Mouse (Mus musculus) heart, postnatal 4 days (tissue): Measurements from ENCODE around the gene Ctnnb1. TPM values are rescaled to one million over a fixed set of nuclear protein-coding genes. Genes with fewer than 3 reads are reported as not detected.

Source experiments
- DNase-seq: peaks from one replicate; pipeline ENCODE4 v3.0.0; 2021
- total RNA-seq, 2 experiments: library from RNA; stranded (reverse); gene quantifications; 2 replicates each; pipeline ENCODE4 v1.2.3; 2021

Ctnnb1 gene
- total RNA-seq, 2 experiments from 2014 or later = 632 to 676 TPM

DNA sequence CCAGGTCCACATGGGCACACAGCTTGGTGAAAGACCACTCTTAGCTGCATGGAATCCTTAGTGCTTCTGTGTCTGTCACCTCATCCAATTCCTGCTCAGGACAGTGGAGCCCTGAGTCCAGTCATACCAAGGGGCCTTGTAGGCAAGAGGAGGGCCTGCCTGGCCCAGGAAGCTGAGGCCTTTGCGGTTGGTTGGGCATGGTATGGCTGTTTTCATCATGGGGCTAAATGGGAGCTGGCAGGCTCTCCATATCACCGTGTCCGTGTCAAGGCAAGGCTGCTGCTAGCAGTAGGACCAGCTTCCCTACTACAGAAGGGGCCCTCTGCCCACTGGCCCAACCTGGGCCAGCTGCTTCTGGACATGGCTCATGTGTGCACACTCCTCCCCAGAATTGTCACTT lies 34.7 kb downstream of the Ctnnb1 start:
- no peak for DNase-seq

DNA sequence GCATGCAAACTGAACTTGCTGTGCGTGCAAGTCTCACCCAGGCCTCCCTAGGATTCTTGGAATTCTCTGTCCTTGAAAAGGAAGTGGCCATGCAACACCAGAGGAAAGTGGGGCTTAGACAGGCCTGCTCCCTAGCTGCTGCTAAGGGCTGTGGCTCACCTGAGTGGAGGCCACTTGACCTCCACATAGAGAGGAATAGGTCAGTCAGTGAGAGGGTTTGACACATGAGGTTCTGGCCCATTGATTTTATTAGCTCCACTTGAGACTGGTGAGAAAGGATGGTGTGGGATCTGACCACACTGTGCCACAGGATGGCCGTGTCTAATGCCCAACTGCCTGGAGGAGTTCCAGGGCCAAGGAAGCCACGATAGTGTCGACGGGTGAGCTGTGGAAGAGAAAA lies 35.2 kb downstream of the Ctnnb1 start:
- no peak for DNase-seq

DNA sequence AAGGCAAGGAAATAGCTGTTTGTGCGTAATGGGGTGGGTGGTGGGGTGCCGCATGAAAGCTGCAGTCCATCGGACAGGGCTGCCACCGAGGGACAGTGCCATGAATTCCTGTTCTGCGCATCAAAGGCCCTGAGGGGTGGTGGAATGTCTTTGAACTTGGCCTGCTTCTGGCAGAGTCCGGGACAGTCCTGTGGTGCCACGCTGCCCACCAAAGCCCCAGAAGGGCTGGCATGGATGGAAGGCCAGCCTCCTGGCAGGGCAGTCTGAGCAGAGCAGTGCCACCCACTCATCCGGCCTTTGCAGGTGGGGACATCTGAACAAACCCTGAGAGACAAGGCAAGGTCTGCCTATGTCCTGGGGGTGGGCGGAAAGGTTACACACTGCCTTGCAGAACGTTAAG lies 36.0 kb downstream of the Ctnnb1 start:
- no peak for DNase-seq

DNA sequence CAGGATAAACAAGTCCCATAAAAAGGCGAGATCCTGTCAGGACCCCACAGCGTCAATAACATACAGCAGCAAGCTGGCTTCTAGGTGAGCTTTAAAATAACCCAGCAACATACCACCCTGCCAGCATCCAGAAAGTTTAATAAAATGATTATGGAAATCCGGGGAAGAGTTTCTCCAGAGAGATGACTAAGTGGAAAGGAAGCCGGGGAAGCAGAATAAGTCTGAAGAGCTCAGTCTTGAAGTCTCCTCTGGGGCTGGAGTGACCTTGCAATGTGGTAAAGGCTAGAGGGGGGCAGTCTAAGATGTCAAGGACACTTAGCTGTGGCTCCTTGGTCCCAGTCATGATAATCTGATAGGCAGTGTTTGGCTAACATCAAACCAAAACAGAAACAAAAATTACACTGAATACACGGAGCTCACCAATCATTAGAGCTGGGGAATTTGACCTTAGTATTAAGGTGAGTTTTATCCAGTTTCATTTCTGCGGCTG lies 44.1 kb downstream of the Ctnnb1 start:
- DNase-seq = no peak

DNA sequence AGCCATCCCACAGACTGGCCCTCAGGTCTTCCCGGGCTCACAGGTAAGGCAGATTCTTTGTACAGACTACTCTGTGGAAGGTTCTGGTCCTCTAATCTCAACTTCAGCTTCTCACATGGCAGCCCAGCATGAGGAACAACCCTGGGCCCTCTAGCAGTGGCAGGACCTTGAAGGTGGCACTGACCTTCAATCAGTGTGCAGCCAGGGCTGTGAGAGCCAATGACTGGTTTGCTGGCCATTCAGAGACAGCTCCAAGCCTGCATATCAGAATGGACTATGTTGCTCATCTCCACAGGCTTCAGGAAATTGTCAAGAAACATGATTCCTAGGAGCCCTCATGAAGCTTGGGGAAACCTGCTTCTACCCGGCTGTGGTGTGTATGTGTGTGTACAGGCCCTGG lies 45.2 kb downstream of the Ctnnb1 start:
- DNase-seq = no peak

DNA sequence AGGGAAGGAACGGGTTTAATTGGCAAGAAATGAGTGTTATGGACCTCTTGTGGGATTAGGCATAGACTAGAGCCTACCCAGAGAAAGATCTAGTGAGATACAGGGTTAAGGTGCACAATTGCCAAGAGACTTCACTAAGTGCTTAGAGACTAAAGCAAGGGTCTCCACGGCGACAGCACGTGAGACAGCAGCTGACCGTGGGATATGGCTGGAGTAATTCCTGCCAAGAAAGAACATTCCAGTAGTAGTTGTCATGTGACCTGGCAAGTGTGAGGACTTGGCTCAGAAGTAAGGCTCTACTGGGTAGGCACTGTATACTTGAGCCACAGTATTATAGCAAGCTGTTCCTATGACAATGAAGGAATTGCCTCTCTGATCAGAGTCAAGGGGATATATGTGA lies 47.1 kb downstream of the Ctnnb1 start:
- DNase-seq = peak; percentile 69

DNA sequence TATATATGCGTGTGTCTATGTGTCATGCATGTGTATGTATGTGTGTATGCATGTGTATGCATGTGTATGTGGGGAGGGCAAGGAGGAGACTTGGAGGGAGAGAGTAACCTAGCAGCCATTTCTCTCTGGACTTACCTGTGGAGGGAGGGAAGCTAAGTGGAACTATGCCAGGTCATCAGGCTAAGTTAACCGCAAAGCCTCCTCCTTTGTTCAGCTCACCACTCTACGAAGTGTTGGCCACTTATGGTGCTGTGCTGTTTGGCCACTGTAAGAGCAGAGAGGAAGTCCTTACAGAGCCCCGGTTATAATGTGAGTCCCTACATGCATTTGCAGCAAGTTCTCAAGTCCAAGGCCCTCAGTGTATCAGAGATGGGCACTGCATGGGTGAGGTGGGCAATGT lies 47.8 kb downstream of the Ctnnb1 start:
- DNase-seq = no peak

DNA sequence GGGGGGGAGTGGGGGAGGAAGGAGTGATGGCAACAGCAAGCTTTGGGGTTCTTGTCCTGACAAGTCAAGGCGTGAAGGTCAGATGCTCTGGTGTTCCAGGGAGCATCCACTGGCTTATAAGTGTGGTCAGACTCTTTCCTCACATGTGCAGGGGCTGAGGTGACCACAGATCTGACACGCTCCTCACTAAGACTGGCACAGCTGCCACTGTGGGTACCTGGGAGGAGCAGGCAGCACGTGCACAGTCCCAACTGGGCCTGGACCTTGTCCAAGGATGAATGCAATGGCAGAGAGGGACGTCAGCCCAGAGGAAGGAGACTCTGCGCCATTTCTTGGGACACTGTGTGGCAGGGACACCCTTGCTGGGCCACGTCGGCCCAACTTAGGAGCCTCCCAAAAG lies 52.8 kb downstream of the Ctnnb1 start:
- no peak for DNase-seq

DNA sequence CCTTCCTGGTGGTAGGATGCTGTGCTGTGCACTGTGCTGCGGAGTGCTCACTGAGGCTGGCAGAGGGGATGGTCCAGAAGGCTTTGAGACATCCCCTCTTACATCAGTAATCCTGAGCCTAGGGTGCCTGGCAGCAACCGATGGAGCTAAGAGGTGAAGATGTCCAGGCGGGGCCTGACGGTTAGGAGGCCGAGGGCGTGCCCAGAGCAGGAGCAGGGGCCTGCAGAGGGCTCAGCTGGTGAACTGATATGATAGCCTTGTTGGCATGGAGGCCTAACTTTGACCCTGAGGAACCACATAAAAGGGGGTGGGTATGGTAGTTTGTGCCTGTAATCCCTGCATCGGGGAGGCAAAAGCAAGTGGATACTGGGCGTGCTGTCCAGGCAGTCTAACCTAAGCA lies 54.8 kb downstream of the Ctnnb1 start:
- DNase-seq = no peak

DNA sequence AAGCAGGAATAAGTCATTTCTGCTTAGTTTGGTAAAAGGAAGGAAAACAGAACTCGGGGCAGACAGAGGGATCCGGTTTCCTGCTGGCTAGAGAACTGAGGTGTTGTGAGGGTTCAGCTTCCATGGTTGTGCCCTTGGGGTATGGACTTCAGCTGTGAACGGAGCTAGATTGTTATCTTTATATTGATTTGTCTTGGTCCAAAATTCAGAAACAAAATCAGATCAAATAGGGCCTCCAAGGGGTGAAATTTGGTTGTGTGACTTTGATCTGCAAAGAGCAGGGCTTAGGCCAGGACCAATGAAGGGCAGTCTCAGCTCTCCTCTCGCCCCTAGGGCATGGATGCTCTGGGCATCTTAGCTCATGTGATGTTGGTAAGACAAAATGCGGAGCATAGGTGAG lies 55.5 kb downstream of the Ctnnb1 start:
- no peak for DNase-seq

DNA sequence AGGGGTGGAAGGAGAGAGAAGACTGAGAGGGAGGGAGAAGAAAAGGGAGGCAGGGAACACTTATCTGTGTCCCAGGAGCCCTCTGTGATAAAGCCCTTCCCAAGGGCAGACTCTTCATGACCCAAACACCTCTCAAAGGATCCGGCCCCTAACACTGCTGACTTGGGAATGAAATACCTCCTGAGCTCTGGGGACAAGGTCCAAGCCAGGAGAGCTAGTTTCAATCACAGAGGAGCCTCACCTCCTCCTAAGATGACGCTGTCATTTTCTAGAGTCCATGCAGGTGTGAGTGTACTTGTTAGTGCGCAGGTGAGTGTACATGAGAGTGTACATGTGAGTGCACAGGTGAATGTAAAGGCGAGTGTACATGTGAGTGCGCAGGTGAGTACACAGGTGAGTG lies 56.0 kb downstream of the Ctnnb1 start:
- no peak for DNase-seq

DNA sequence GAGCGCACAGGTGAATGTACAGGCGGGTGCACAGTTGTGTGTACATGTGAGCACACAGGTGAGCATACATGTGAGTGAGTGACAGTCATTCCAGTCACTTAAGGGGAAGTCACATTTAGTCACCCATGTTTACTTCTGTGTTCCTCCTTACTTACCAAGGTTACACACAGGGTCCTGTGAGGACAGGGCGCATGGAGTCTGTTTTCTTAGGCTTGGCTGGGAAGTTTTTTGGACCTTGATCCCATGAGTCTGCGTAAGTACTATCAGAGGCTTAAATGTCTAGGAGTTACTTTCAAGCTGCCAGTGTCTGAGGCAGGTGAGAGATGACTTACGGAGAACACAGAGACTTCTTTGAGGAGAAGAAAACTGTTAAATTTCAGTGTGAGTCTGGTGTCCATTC lies 56.5 kb downstream of the Ctnnb1 start:
- no peak for DNase-seq

DNA sequence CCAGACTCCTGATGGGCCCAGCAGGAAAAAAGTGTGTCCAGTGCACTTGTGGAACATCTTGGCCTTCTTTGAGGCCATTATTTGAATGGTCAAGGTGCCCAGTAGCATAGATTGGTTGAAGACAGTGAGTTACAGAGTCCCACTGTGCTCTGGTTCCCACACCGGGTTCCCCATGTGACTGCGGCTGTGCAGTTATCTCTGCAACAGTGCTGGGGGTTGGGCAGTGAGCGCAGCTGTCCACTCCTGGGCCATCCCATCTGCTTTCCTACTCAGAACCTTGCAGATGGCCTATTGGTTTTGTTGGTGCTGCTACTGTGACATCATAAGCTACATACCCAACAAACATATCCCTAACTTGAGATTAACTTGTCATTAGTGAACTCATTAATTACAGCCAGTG lies 57.2 kb downstream of the Ctnnb1 start:
- no peak for DNase-seq

DNA sequence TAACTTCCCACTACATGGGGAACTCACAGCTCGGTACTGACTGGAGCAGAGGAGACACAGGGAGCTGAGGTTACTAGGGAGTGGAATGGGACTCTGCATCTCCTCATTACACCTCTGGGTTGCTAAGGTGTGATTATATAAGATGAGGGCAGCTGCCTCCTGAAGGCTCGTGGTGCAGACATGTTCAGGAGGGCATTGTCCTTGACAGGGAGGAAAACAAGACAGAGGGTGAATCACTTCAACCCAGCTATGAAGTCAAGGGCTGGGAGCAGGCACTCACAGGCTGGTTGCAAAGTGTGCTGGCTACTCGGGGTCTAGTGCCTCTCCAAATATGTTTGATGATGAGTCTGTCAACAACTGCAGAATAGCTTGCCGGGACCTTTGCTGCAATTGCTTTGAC lies 58.0 kb downstream of the Ctnnb1 start:
- no peak for DNase-seq

DNA sequence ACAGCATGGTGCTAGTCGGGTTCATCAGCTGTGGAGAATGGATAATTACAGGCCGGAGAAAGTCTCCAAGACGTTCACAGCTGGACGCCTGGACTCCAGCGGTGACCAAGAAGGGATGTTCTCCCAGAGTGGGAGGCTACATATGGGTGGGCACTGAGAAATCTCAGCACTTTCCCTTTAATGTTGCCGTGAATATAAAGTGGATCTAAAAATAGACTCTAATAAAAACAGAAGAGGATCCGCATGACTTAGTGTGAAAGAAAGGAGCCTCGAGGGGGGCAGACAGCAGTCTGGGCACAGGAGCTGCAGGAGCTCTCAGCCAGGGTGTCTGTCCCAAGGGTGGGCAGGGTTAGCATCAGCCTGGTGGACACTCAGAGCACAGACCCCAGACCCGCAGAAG lies 59.1 kb downstream of the Ctnnb1 start:
- no peak for DNase-seq

DNA sequence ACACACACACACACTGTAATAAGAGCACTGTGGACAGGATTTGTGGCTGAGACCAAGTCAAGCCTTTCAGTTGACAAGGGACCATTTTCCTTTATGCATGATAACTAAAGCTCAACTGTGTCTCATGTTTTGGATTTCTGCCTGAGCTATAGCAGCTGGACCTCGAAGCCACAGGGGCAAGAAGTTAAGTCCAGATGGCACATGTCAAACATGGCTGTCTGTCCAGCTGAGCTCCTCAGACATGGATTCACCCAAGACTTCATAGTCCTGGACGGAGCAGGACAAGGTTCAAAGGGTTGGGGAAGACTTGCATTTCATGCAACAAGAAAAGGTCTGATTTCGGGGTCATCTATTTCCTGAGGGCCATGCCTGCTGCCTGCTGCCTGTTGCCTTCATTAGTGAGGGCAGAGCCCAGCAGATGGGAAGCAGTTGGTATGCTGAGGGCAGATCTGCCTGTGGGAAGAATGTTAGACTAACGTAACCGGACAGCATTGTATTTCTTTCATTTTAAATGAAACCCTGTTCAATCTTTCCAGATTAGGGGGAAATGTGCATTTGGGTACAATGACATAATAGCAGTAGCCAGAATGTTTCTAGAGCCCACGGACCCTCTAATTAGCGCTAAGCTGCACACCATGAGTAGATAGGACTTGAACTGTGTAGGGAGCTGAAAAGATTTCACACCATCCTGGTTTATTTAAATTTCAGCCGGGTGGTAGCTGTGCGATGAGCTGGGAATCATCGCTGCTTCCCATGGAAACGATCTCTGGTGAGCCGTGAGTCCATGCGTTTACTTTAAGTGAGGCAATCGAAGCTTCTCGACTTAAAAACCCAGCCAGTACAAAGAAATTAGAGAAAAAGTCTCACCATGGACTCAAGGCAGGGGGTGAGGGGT lies 61.0 kb downstream of the Ctnnb1 start:
- DNase-seq = peak; percentile 35

DNA sequence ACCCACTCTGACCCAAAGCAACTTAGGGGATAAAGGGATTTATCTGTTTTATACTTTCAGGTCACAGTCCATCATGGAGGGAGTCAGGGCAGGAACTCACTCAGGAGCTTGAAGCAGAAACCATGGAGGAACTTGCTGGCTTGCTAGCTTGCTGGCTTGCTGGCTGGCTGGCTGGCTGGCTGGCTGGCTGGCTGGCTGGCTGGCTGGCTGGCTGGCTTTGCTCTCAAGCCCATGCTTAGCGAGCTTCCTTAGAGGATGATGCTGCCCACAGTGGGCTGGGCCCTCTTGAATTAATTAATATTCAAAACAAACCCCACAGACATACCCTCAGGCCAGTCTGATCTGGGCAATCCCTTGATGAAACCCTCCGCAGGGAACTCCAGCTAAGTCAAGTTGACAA lies 62.8 kb downstream of the Ctnnb1 start:
- no peak for DNase-seq

DNA sequence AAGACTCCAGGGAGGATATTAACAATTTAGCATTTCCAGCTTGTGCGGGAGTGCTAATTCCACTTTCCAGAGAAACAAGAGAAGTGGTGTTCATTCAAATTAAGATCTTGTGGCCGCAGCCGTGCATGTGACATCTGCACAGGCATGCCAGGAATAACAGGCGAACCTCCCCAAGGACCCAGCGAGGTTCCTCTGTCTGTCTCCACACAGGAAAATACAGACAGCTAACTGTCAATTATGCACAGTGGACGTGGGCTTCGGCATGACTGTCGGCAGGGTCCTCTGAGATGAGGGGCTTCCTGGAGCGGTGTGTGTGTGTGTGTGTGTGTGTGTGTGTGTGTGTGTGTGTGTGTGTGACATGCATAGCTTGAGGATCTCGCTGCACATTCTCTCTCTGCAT lies 64.0 kb downstream of the Ctnnb1 start:
- DNase-seq = no peak

DNA sequence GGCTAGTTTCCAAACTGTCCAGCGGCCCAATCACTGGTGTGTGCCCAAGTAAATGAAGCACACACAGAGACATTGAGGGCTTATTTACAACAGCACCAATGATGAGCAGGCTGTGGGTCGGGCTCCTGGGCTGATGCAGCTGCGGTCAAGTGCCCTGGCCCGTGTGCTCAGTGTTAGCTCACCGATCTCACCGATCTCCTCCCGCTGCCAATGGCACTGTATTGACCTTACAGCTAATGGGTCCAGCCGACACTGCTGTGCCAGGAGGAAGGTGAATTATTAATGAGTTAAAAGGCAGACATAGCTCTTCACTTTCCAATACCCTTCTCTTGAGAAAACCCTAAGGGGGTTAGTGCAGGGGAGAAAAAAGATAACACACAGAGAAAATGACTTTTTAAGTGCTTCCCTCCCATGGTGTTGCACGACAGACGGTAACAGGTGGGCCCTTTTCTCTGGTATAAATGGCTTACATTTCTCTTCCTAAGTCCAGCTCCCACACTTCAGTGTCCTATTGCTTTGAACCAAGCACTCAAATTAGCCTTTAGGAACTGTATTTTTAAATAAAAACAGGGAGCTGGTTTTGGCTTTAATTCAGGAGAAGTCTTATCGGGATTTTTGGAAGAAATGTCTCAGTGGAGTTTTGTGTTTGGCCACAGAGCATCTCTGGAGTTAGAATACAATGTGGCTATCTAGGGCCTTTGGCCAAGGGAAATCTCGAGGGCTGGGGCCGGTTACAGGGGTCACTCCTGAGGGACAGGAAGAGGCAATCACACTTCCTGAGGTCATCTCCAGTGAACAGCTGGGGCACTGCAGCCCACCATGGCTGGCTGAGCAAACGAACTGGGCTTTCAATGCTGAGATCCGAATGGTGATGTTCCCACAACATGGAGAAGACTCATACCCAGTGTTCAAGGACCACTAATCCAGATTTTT lies 65.5 kb downstream of the Ctnnb1 start:
- peak; percentile 40 for DNase-seq

DNA sequence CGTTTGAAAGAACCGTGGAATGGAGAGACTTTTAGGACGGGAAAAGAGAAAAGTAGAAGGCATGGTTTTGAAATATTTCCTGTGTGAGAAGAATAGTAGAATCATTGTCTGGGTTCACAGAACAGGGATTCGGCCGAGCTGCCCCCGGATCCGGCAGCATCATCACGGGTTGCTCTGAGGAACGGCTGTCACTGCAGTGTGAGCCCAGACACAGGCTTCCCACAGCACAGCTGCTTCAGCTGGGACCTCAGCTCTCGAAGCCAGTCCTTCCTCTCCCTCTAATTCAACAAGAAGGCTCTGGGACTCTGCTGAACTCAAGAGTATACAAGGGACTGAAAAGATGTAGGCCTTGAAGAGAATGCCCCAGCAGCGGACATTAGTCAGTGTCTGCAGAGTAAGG lies 69.7 kb downstream of the Ctnnb1 start:
- no peak for DNase-seq

DNA sequence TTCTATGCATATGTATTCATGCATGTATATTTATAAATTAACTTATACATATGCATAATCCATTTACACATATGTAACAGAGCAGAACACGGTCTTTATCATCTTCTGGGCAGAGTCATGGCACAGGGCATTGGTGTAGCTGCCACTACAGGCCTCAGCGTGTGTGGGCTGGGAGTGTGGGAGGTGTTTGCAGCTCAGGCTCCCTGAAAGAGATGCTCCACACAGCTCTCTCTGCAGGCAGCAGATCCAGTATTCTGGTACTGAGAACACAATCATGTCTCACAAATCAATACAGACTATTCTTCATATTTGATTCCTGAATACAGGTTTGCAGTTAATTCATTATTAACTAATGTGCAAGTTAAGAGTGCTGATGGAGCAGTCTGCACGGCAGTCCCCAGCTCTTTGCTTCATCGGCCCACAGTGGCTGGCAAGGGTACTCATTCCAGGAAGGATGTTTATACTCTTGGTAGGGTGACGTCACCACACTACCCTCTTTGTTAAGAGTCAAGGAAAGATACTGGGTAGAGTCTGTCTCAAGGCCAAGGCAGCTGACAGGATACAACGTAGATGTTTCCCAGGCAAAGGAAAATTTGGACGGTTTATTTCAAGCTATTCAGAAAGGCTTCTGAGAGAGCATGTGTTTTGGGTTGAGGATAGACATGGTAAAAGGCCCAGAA lies 71.8 kb downstream of the Ctnnb1 start:
- no peak for DNase-seq

DNA sequence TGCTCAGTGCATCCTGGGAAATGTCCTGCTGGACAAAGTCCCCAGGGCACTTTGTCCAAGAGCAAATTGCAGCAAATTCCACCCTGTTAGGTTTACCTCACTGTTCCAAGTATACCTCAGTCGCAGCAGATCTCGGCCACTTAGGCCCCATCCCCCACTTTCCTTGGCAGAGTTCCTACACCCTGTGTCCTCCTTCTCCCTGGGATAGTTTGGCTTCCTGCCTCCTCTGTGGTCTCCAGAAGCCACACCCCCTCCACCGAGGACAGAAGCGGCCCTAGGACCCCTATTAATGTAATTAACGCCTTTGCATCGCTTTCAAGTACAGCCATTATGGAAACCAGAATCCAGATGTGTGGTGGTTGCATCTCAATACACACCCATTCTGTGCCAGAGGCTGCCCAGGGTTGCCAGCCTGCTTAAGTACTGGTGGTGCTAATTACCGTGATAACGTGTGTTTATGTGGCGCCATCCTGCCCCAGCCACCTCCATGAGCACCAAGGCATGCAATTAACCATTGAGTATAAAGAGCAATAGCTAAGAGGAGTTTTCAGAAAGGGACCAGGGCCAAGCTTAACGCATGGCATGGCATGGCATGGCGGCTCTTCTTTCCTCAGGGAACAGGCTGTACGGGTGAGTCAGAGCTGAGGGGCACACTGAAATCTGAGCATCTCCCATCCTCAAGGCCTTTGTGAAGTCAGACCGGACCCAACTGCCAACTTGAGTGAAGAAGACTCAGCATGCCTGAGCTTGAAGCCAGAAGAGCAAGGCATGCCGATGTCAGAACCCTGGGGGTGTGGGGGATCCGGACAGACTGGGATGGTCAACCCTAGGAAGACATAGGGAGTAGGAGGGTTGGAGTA lies 72.9 kb downstream of the Ctnnb1 start:
- peak; percentile 52 for DNase-seq
